ENCODE assay signal across 12 mouse cellular contexts in genomic region chr16:8689979-8690656, GRCm38 (mm10). TPM values are rescaled to one million over a fixed set of nuclear protein-coding genes. Genes with fewer than 3 reads are reported as not detected.
DNase-seq lines count a peak whose midpoint lies in the region; ATAC-seq lines count a peak whose summit lies in the region.
"Had no signal": no experiment of that assay in that cellular context is flagged by ENCODE, and none has a peak within 500 bp of the region (broad histone marks: within the 10 kb centered on the region; RNA-seq: fewer than 3 reads in every experiment).

No protein-coding gene starts in this region.

- no peaks in the 10 kb centered on the region for H3K27me3 ChIP-seq in heart, embryonic 12.5 days (replicated peaks)

- peaks cover 12% of the 10 kb centered on the region for H3K4me1 ChIP-seq in heart, embryonic 12.5 days (replicated peaks)
- H3K4me1 ChIP-seq: embryonic facial prominence, embryonic 10.5 days had no signal

- H3K4me2 ChIP-seq in heart, embryonic 12.5 days = no peak overlapping the region

- peaks cover 74% of the 10 kb centered on the region for H3K36me3 ChIP-seq in heart, embryonic 12.5 days

- no peak overlapping the region for H3K9ac ChIP-seq in heart, embryonic 12.5 days

- H3K27ac ChIP-seq in heart, embryonic 12.5 days (ENCODE audit: poor library complexity, severe bottlenecking) = no peak overlapping the region
- H3K27ac ChIP-seq: embryonic facial prominence, embryonic 10.5 days had no signal

- no peak overlapping the region for H3K4me3 ChIP-seq in heart, embryonic 12.5 days
- H3K4me3 ChIP-seq: embryonic facial prominence, embryonic 10.5 days had no signal

- H3K9me3 ChIP-seq in heart, embryonic 12.5 days (replicated peaks) = no peaks in the 10 kb centered on the region
- H3K9me3 ChIP-seq: embryonic facial prominence, embryonic 10.5 days had no signal

- intact Hi-C loops in heart, postnatal 10 days (cut with DNase I) = no loop called here
- intact Hi-C loops in heart, postnatal 36 days (cut with DNase I) = no loop called here

- peak; percentile 68 to 71 for DNase-seq in heart, postnatal 10 days
- peak; percentile 58 for DNase-seq in ovary, postnatal 36 days (ENCODE audit: low spot score)
- DNase-seq in ovary, adult 18-20 months (ENCODE audit: low spot score) = no peak
- peak; percentile 34 to 53 for DNase-seq in heart, postnatal 36 days
- peak; percentile 38 for DNase-seq in right cerebral cortex, postnatal 14 days
- no peak for DNase-seq in lung, postnatal 25 days (ENCODE audit: low spot score)
- no peak for DNase-seq in urinary bladder, postnatal 25 days (ENCODE audit: low spot score)

- 92% methylated on average over 11 of the region's 11 CpGs for WGBS in heart, embryonic 12.5 days

- ATAC-seq in heart, embryonic 12.5 days (ENCODE audit: insufficient number of reproducible peaks, low FRiP score) = no peak

RNA-seq across cellular contexts. Expression of gene Gm5767, which starts 9.5 kb away (rescaled TPM):
- total RNA-seq in heart, postnatal 10 days (2021) = not detected
- not detected in 2 replicates for polyA plus RNA-seq in heart, embryonic 12.5 days (2016; fragmentation: Nextera tagmentation; extraction: Ambion mirVana)
- total RNA-seq in heart, postnatal 36 days (2021) = not detected
- polyA plus RNA-seq: embryonic facial prominence, embryonic 10.5 days; heart, embryonic 16.5 days; lung, embryonic 16.5 days; spleen, adult 2 months had no signal

RNA-seq across cellular contexts. Expression of gene Carhsp1, which starts 18.2 kb away (rescaled TPM):
- total RNA-seq in heart, postnatal 10 days (2021) = 10 to 100 TPM; 37.9 to 40.1 TPM
- polyA plus RNA-seq in heart, embryonic 12.5 days (2016; fragmentation: Nextera tagmentation; extraction: Ambion mirVana) = 95.8 and 102 TPM in 2 replicates
- 10 to 100 TPM; 16.9 to 18.0 TPM for total RNA-seq in heart, postnatal 36 days (2021)

RNA-seq across cellular contexts. Expression of gene Tmem186, which starts 52.6 kb away (rescaled TPM):
- 10 to 100 TPM; 14.2 to 15.2 TPM for total RNA-seq in heart, postnatal 10 days (2021)
- 16.9 TPM in 2 replicates for polyA plus RNA-seq in heart, embryonic 12.5 days (2016; fragmentation: Nextera tagmentation; extraction: Ambion mirVana)
- total RNA-seq in heart, postnatal 36 days (2021) = 10 to 100 TPM; 16.7 to 16.8 TPM

RNA-seq across cellular contexts. Expression of gene Pmm2, which starts 52.6 kb away (rescaled TPM):
- total RNA-seq in heart, postnatal 10 days (2021) = 10 to 100 TPM; 36.7 to 38.8 TPM
- polyA plus RNA-seq in heart, embryonic 12.5 days (2016; fragmentation: Nextera tagmentation; extraction: Ambion mirVana) = 43.1 and 43.3 TPM in 2 replicates
- total RNA-seq in heart, postnatal 36 days (2021) = 10 to 100 TPM; 33.5 to 36.0 TPM

Comparison
In these comparisons a context has a peak if more than half of its experiments do, and no peak if none do; other contexts are left out.
1. DNase-seq: peak in heart, postnatal 10 days (2 of 2), ovary, postnatal 36 days (single experiment), heart, postnatal 36 days (2 of 2) and right cerebral cortex, postnatal 14 days (single experiment); none in ovary, adult 18-20 months (single experiment), lung, postnatal 25 days (single experiment) and urinary bladder, postnatal 25 days (single experiment).